ENCODE assay signal across 10 mouse cellular contexts in the genomic region with DNA sequence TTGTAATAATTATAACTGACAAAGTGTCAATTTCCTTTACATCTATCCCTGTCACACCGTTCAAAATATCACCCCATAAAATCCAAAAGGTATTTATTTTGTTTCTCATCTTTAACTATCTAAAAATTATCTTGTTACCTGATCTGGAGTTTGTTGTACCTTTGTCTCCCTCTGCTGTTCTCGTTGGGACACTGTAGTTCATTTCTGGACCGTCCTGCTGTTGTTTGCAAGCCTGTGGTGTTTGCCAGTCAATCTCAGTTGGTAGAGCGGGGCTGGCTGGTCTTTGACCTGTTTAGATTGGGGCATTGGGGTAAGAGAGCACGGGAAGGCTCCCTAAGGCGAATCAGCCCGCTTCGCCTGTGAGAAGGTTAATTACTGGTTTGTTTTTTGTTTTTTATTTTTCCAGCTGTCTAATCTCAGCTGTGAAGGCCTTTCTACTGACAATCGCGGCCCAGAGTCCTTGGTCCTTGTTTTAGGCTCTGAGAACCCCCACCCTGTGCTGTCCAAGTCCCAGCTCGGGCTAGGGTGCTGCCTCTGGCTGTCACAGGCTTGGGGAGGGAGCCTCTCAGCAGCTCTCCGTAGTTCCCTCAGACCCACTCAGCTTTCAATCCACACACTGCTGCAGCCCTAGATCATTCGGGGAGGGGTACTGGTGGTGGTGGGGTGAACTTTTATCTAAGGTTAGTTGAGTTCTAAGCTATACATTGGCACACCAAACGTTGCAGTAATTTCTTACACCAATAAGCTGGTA. TPM values are rescaled to one million over a fixed set of nuclear protein-coding genes. Genes with fewer than 3 reads are reported as not detected.
DNase-seq lines count a peak whose midpoint lies in the region; ATAC-seq and TF ChIP-seq lines count a peak whose summit lies in the region.
"Had no signal": no experiment of that assay in that cellular context is flagged by ENCODE, and none has a peak within 500 bp of the region (broad histone marks: within the 10 kb centered on the region; RNA-seq: fewer than 3 reads in every experiment).

No protein-coding gene starts in this region.

- WGBS in kidney, adult 2 months, result 30% methylated on average over 14 of the region's 14 CpGs
- WGBS in liver, postnatal 0 days (ENCODE audit: insufficient replicate concordance), result 36% methylated on average over 14 of the region's 14 CpGs

- no peaks in the 10 kb centered on the region for H3K9me3 ChIP-seq in liver, postnatal 0 days (ENCODE audit: low read length)

- ATAC-seq in liver, postnatal 0 days, result peak; percentile 94

- TF ChIP-seq EP300 in liver, postnatal 0 days (IDR thresholded peaks at IDR 0.05; ENCODE audit: low read depth), result no peak

- DNase-seq in kidney, adult 2 months, result peak; percentile 47
- no peak for DNase-seq in kidney, postnatal 14 days
- DNase-seq in ES-CJ7 (ENCODE audit: low read depth, low spot score), result peak; percentile 75
- DNase-seq in embryo, embryonic 10.5 days (ENCODE audit: low spot score), result peak; percentile 71
- peak; percentile 44 for DNase-seq in liver, postnatal 0 days
- DNase-seq in thymus, postnatal 36 days, result no peak
- no peak for DNase-seq in urinary bladder, postnatal 4 days (ENCODE audit: low spot score in 2 of 2)
- DNase-seq in right cerebral cortex, postnatal 14 days, result no peak
- DNase-seq: kidney, postnatal 10 days; lung, postnatal 36 days had no signal

- no peak overlapping the region for H3K9ac ChIP-seq in liver, postnatal 0 days (replicated peaks)

- H3K27me3 ChIP-seq in kidney, adult 2 months (replicated peaks; ENCODE audit: control insufficient read depth, insufficient read depth, low read length), result no peaks in the 10 kb centered on the region
- H3K27me3 ChIP-seq in liver, postnatal 0 days (ENCODE audit: insufficient read depth, low read length), result no peaks in the 10 kb centered on the region

- H3K4me3 ChIP-seq in kidney, adult 2 months (ENCODE audit: insufficient read depth, low read depth, low read length), result no peak overlapping the region
- no peak overlapping the region for H3K4me3 ChIP-seq in liver, postnatal 0 days (ENCODE audit: low read depth, low read length)

- no peaks in the 10 kb centered on the region for H3K36me3 ChIP-seq in kidney, adult 2 months (ENCODE audit: control insufficient read depth, insufficient read depth, low read length)
- H3K36me3 ChIP-seq in liver, postnatal 0 days (replicated peaks; ENCODE audit: insufficient read depth, low read length), result no peaks in the 10 kb centered on the region

- peak; percentile 50 for TF ChIP-seq CTCF in kidney, adult 2 months (conservative IDR thresholded peaks at IDR 0.05; ENCODE audit: insufficient read depth, insufficient read length, low read depth, low read length)
- TF ChIP-seq CTCF in liver, postnatal 0 days (IDR thresholded peaks at IDR 0.05; ENCODE audit: low read depth), result peak; percentile 60

- no peaks in the 10 kb centered on the region for H3K4me1 ChIP-seq in kidney, adult 2 months (ENCODE audit: control insufficient read depth, insufficient read depth, low read length)
- H3K4me1 ChIP-seq in liver, postnatal 0 days (ENCODE audit: insufficient read depth), result no peaks in the 10 kb centered on the region

- TF ChIP-seq POLR2A in kidney, adult 2 months (IDR thresholded peaks at IDR 0.05; ENCODE audit: low read depth, low read length), result no peak

- 0 out of 2 replicates have a peak overlapping the region, but pooled peaks have one; percentile 0 for H3K4me2 ChIP-seq in liver, postnatal 0 days (ENCODE audit: low read depth, low read length)

- H3K27ac ChIP-seq in kidney, adult 2 months (ENCODE audit: insufficient read depth, low read depth, low read length), result no peak overlapping the region
- peak overlapping the region; percentile 49 for H3K27ac ChIP-seq in liver, postnatal 0 days (ENCODE audit: low read depth)

RNA-seq across cellular contexts. Expression of gene Txnip, which starts 16.3 kb away (rescaled TPM):
- 514 and 518 TPM in 2 replicates for polyA plus RNA-seq in kidney, adult 2 months (2012; rRNA removed)
- polyA plus RNA-seq in liver, postnatal 0 days (2015; fragmentation: Nextera tagmentation; extraction: Ambion mirVana), result 65.3 and 72.4 TPM in 2 replicates

RNA-seq across cellular contexts. Expression of gene Hfe2, which starts 16.5 kb away (rescaled TPM):
- 0.23 and 3.9 TPM in 2 replicates for polyA plus RNA-seq in kidney, adult 2 months (2012; rRNA removed)
- polyA plus RNA-seq in liver, postnatal 0 days (2015; fragmentation: Nextera tagmentation; extraction: Ambion mirVana), result 19.2 and 21.8 TPM in 2 replicates

RNA-seq across cellular contexts. Expression of gene Gm16253, which starts 35.3 kb away (rescaled TPM):
- 0.20 TPM in 1 of 2 replicates, not detected in the other for polyA plus RNA-seq in kidney, adult 2 months (2012; rRNA removed)
- polyA plus RNA-seq in liver, postnatal 0 days (2015; fragmentation: Nextera tagmentation; extraction: Ambion mirVana), result not detected in 2 replicates

RNA-seq across cellular contexts. Expression of gene Polr3gl, which starts 52.5 kb away (rescaled TPM):
- 14.5 and 15.3 TPM in 2 replicates for polyA plus RNA-seq in kidney, adult 2 months (2012; rRNA removed)
- 12.9 and 14.7 TPM in 2 replicates for polyA plus RNA-seq in liver, postnatal 0 days (2015; fragmentation: Nextera tagmentation; extraction: Ambion mirVana)

RNA-seq across cellular contexts. Expression of gene Ankrd34a, which starts 54.9 kb away (rescaled TPM):
- polyA plus RNA-seq in kidney, adult 2 months (2012; rRNA removed), result 0.23 and 0.38 TPM in 2 replicates
- not detected in 2 replicates for polyA plus RNA-seq in liver, postnatal 0 days (2015; fragmentation: Nextera tagmentation; extraction: Ambion mirVana)

Comparison
In these comparisons a context has a peak if more than half of its experiments do, and no peak if none do; other contexts are left out.
1. DNase-seq: peak in kidney, adult 2 months (single experiment), ES-CJ7 (single experiment), embryo, embryonic 10.5 days (single experiment) and liver, postnatal 0 days (single experiment); none in kidney, postnatal 14 days (single experiment), thymus, postnatal 36 days (0 of 2), urinary bladder, postnatal 4 days (0 of 2) and right cerebral cortex, postnatal 14 days (single experiment).